Mouse (Mus musculus) thymus, postnatal 10 days (tissue): ENCODE results near the gene Spred1.

ENCODE experiments used
- DNase-seq, 2 experiments: peaks; one replicate each; pipeline ENCODE4 v3.0.0; 2021; ENCODE audit warnings: low spot score in 2 of 2

Spred1 gene

GRCm38 (mm10) chr2:117176937-117177336 lies 55.8 kb downstream of the Spred1 start:
- no peak for DNase-seq

DNA sequence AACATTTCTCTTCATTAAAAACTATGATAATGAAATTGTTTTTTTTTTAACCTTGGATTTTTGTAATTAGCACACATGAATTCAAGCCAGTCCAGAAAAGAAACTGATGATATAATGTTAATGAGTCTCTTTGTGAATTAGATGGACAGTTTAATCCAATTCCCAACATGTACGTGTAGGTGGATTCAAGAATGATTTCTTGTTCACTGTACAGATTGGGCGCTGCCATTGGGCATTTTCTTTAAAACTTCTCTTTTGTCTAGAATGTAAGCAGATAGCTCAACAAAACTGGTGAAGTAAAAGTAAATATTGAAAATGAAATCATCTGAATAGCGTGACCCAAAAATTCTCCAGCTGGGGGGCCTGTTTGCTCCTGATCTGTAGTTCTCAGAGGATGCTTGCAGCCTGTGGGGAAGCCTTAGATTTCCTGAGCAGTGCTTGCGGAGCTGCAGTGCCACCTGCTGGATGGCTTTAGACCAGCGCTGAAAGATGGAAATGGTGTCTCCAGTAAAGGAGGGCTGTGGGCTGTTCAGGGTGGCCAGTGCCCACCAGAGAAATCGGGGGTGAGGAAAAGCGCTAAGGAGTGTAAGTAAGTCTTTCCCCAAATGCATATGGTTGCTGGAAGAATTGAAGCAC lies 59.2 kb downstream of the Spred1 start:
- DNase-seq, result peak; percentile 36 to 75

DNA sequence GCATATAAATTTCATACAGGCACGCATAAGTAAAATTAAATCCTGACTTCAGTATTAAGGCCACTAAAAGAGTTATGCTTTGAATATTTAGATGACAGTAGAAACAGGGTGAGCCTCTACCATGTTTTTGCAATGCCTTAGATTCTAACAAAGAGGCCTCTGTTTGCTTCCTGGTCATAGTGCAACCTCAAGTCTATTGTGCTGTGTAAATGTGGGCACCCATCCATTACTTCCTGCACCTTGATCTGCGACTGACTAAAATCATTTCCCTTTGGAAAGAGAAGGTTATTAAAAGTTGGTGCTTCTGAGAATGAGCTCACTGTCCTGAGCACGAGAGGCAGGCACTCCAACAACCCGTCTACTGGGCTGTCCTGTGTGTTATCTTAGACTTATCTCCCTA lies 64.4 kb downstream of the Spred1 start:
- no peak for DNase-seq

DNA sequence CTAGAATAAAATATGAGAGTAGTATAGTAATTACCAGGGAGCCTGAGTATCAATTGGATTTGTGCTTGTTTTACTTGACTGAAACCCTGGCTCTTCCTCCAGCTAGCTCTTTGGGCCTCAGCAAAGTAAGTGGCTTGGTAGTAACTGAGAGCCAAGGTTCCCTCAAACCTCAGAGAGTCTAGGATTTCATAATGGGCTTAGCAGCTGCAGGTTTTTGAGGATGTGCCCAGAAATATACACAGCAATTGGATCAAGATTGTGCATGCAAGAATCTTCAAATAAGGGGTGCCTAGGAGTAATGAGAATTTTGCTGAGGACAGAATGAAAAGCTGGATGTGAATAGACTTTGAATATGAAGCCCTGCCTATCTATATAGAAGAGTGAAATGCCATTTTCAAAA lies 69.7 kb downstream of the Spred1 start:
- no peak for DNase-seq

DNA sequence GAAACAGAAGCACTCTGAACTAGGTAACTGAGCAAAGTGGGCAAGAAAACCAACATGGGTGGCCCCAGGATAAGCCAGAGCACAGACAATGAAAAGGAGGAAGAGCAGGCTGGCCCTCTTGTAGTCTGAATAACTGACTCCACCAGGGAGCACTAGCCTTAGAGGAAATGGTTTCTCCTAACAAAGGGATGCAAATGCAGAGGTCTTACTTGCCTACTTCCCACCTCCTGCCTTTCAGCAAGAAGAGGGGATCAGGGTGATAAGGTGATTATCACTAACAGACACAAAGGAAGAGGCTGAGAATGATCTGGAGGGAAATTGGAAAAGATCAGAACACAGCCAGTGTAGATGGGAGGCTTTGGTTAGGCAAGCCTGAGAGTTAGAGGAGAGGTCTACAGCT lies 73.1 kb downstream of the Spred1 start:
- DNase-seq, result no peak

GRCm38 (mm10) chr2:117195151-117195550 lies 74.0 kb downstream of the Spred1 start:
- DNase-seq, result no peak

GRCm38 (mm10) chr2:117195578-117195977 lies 74.4 kb downstream of the Spred1 start:
- DNase-seq, result no peak

- no peak for DNase-seq
Observed at GRCm38 (mm10) chr2:117200869-117201338, 79.7 kb downstream of the Spred1 start.

DNA sequence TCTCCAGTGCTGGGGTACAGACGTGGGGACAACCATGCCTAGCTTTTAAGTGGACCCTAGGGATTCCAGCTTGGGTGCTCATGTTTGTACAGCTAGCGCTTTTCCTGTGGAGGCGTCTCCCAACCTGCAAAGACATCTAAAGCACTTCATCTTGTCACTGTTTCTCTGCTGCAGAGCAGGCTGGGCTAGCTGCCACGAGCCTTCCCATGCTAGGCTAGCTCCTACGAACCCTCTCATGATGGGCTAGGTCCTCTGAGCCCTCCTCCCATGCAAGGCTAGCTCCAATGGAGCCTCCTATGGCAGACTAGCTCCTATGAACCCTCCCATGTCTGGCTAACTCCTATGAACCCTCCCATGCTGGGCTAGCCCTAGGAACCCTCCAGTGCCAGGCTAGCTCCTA lies 82.2 kb downstream of the Spred1 start:
- DNase-seq, result no peak

- no peak for DNase-seq
Observed at GRCm38 (mm10) chr2:117204534-117204933, 83.4 kb downstream of the Spred1 start.

DNA sequence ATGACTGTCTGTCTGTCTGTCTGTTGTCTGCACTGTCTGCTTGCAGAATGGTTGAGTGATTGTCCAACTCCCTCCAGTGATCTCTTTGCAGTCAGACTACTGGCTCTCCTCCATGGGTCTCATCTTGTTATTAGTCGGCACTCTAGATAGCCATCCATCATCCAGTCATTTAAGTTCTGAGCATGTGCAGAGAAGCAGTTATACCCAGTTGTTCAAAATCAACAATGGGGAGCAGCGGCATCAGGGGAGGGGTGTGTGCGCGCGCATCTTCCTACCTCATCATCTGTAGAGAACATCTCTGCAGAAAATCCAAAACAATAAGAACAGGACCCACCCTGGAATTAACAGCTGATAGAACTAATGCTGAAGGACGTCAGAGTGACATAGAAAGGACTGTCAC lies 83.9 kb downstream of the Spred1 start:
- no peak for DNase-seq

- no peak for DNase-seq
Observed at GRCm38 (mm10) chr2:117210416-117211085, 89.4 kb downstream of the Spred1 start.

DNA sequence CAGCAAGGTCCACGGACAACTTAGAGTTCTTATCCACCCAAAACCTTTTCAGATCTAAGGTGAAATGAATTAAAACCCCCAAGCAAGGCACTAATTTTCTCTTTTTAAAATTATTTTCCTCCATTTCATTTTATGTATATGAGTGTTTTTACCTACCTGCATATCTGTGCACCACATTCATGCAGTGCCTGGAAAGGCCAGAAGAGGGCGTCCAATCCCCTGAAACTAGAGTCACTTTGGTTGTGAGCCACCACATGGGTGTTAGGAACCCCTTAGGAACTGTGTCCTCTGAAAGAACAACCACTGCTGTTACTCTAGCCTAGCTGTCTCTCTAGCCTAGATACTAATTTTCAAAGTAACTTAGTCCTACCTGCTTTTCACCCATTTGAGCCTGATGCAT lies 95.0 kb downstream of the Spred1 start:
- DNase-seq, result peak in 1 of 2 experiments; percentile 11

GRCm38 (mm10) chr2:117217695-117218216 lies 96.6 kb downstream of the Spred1 start:
- no peak for DNase-seq

DNA sequence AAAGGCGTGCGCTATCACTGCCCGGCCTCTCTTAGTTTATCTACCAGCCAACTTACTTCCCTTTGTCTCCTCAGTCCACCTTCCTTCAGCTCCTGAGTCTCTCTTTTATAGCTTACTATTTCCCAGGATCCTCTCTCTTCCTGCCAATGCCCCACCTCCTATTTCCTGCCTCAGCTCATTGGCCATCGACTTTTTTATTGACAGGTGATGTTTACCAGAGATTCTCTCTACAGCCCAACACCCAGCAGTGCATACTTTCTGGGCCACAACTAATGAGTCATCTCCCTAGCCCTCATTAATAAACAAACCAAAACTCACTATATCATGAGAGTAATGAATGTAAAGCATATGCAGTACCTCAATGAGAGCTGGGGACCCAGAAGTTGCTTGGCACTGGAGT lies 98.4 kb downstream of the Spred1 start:
- DNase-seq, result no peak

- no peak for DNase-seq
Observed at GRCm38 (mm10) chr2:117222651-117223050, 101.5 kb downstream of the Spred1 start.

GRCm38 (mm10) chr2:117228601-117229125 lies 107.5 kb downstream of the Spred1 start:
- no peak for DNase-seq

GRCm38 (mm10) chr2:117230261-117230660 lies 109.1 kb downstream of the Spred1 start:
- no peak for DNase-seq

- DNase-seq, result peak; percentile 16 to 79
Observed at GRCm38 (mm10) chr2:117231257-117231656, 110.1 kb downstream of the Spred1 start.
